Mouse (Mus musculus): ENCODE results near the gene Ccdc51.

- no peak for TF ChIP-seq CTCF (IDR thresholded peaks at IDR 0.05; ENCODE audit: control insufficient read depth, insufficient read depth, insufficient replicate concordance, low read depth, low read length)
- TF ChIP-seq POLR2A (IDR thresholded peaks at IDR 0.05; ENCODE audit: control insufficient read depth, low read depth, low read length) = no peak
These were observed 33.0 kb upstream of the Ccdc51 start for GRCm38 (mm10) chr9:109049316-109049715.
